Mouse (Mus musculus) heart, embryonic 13.5 days (tissue): Measurements from ENCODE around the gene Mertk. TPM values are rescaled to one million over a fixed set of nuclear protein-coding genes. Genes with fewer than 3 reads are reported as not detected.

Source experiments
- ATAC-seq: fragments of 200-750 bp; cut with Nextera tagmentation; 2 replicates; pipeline ENCODE4 v1.8.0; 2017; ENCODE audit warnings: moderate TSS enrichment; ENCODE audit not compliant: insufficient number of reproducible peaks, low FRiP score, low TSS enrichment; ENCODE audit errors: extremely low read depth
- H3K27ac ChIP-seq: fragments of 300-500 bp; sonication (generic); replicated peaks from 2 replicates; pipeline ENCODE4 v1.5.1; 2015; ENCODE audit warnings: moderate library complexity, mild to moderate bottlenecking, inconsistent platforms
- H3K27me3 ChIP-seq: fragments of 300-500 bp; sonication (generic); replicated peaks from 2 replicates; pipeline ENCODE4 v1.6.1; 2015; ENCODE audit warnings: mild to moderate bottlenecking, inconsistent platforms
- H3K36me3 ChIP-seq: fragments of 300-500 bp; sonication (generic); 2 replicates; pipeline ENCODE4 v1.6.1; 2015; ENCODE audit warnings: mild to moderate bottlenecking, inconsistent platforms
- H3K4me1 ChIP-seq: fragments of 300-500 bp; sonication (generic); 2 replicates; pipeline ENCODE4 v1.6.1; 2015; ENCODE audit warnings: inconsistent platforms
- H3K4me2 ChIP-seq: fragments of 300-500 bp; sonication (generic); 2 replicates; pipeline ENCODE4 v1.6.1; 2015; ENCODE audit warnings: inconsistent platforms, mild to moderate bottlenecking, moderate library complexity
- H3K4me3 ChIP-seq: fragments of 300-500 bp; sonication (generic); 2 replicates; pipeline ENCODE4 v1.5.1; 2015; ENCODE audit warnings: moderate library complexity, mild to moderate bottlenecking, inconsistent platforms
- H3K9ac ChIP-seq: fragments of 300-500 bp; sonication (generic); 2 replicates; pipeline ENCODE4 v1.6.1; 2015; ENCODE audit warnings: inconsistent platforms, mild to moderate bottlenecking, moderate library complexity
- H3K9me3 ChIP-seq: fragments of 300-500 bp; sonication (generic); 2 replicates; pipeline ENCODE4 v1.6.1; 2016; ENCODE audit warnings: inconsistent platforms
- WGBS: fragments of 180-500 bp; shearing (Covaris S2); methylation state at CpG from one replicate; pipeline ENCODE4 v1.1.7; 2015; ENCODE audit warnings: mixed read lengths; 5-methylcytosine and 5-hydroxymethylcytosine counted together
- polyA plus RNA-seq: library from polyadenylated mRNA; unstranded; fragments of >200 nt; fragmentation: Nextera tagmentation; extraction: Ambion mirVana; gene quantifications from 2 replicates; pipeline ENCODE4 v1.2.1, GENCODE M21; 2015

Mertk gene
- polyA plus RNA-seq, 1 experiment from 2014 or later = 4.0 TPM

DNA sequence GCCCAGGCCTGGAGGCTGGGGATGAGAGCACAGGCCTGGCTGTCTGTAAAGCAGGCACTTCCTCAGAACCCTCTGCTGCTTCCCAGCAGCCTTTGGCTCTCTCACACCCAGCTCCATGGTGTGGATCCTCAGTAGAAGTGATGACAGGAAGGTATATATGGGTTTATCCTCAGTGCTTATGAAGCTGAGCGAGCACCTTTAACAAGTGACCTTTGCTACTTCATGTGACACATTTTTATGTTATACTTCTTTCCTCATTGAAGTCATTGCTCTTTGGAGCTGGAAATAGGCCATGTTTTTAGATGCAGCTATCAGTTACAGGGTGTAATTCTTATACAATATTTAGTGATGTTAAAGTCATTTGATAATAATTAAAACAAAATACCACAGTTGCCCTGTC lies 67.0 kb downstream of the Mertk start:
- H3K27me3 ChIP-seq = no peaks in the 10 kb centered on the region
- H3K9me3 ChIP-seq = no peaks in the 10 kb centered on the region
- no peak overlapping the region for H3K4me3 ChIP-seq
- WGBS = 83% methylated on average over 1 of the region's 1 CpGs
- H3K36me3 ChIP-seq = peaks cover 52% of the 10 kb centered on the region
- no peak for ATAC-seq
- no peaks in the 10 kb centered on the region for H3K4me1 ChIP-seq
- no peak overlapping the region for H3K4me2 ChIP-seq
- no peak overlapping the region for H3K27ac ChIP-seq
- H3K9ac ChIP-seq = no peak overlapping the region

DNA sequence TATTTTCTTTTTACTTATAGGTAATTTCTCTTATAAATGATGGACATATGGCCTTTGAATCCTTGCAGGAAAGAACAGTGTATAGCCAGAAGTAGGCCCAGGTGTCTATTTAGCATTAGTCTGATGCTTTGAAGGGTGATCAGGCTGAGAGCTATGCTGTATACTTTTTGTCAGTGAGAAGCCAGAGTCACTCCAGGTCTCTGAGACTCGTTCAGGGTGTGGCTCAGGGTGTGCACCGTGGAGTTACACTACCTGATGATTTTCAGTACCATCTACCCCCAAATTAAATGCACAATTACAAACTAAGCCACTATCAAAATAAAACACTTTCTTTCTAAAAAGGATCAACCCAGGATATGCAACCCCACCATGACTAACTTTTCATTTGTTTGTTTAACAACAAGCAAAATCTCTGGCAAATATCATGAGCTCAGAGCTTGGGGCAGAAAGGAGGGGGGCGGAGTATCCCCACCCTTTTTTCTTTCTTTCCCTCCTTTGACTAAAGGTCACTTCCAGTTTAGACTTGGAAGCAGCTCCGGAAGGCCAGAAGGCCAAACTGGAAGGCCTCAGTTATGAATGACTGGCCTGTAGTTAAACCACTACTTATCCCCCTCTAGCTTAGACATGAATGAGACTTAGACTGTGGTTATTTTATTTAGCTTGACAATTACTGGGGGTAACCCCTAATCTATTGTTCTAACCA lies 69.9 kb downstream of the Mertk start:
- H3K9me3 ChIP-seq = no peaks in the 10 kb centered on the region
- no peak overlapping the region for H3K27ac ChIP-seq
- no peaks in the 10 kb centered on the region for H3K27me3 ChIP-seq
- ATAC-seq = no peak
- H3K4me2 ChIP-seq = no peak overlapping the region
- peaks cover 42% of the 10 kb centered on the region for H3K36me3 ChIP-seq
- no peak overlapping the region for H3K4me3 ChIP-seq
- no peak overlapping the region for H3K9ac ChIP-seq
- 77% methylated on average over 4 of the region's 4 CpGs for WGBS
- no peaks in the 10 kb centered on the region for H3K4me1 ChIP-seq

DNA sequence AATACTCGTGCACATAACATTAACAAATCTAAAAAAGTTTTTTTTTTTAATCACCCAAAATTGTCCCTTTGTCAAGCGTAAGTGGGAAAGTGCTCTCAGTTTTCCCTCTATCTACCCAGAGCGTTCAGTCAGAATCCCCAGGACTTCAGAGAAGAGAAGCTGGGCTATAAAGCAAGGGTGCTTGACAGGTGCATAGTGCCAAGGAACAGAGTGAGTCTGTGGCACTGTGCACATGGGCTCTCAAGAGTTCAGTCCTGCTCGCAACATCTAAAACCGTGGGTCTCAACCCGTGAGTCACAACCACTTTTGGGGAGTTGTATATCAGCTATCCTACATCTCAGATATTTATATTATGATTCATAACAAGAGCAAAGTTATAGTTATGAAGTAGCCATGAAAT lies 71.8 kb downstream of the Mertk start:
- Histone ChIP-seq H3K9ac (no peak overlapping the region), H3K27ac (no peak overlapping the region), H3K4me2 (no peak overlapping the region), H3K9me3 (no peaks in the 10 kb centered on the region), H3K27me3 (no peaks in the 10 kb centered on the region), H3K4me1 (no peaks in the 10 kb centered on the region), H3K4me3 (no peak overlapping the region), H3K36me3 (peaks cover 40% of the 10 kb centered on the region)
- WGBS = 81% methylated on average over 6 of the region's 6 CpGs
- no peak for ATAC-seq

DNA sequence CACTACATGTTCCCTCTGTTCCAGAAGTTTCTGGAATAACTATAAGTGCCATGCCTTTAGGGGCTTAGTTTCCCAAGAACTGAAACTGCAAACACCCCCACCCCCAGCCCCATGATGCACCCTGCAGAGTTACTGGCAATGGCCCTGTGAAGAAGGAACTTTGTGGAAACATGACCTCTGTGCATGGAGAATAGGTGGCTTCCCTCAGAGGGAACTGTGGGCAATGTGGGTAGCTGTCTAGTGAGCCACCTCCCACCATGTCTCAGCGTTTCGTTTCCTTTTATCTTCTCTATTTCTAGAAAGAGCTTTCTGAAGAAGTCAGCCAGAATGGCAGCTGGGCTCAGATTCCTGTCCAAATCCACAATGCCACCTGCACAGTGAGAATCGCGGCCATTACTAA lies 72.3 kb downstream of the Mertk start:
- Histone ChIP-seq H3K36me3 (peaks cover 37% of the 10 kb centered on the region), H3K4me3 (no peak overlapping the region), H3K27ac (no peak overlapping the region), H3K9ac (no peak overlapping the region), H3K4me2 (no peak overlapping the region), H3K9me3 (no peaks in the 10 kb centered on the region), H3K4me1 (no peaks in the 10 kb centered on the region), H3K27me3 (no peaks in the 10 kb centered on the region)
- no peak for ATAC-seq
- WGBS = 77% methylated on average over 4 of the region's 4 CpGs

DNA sequence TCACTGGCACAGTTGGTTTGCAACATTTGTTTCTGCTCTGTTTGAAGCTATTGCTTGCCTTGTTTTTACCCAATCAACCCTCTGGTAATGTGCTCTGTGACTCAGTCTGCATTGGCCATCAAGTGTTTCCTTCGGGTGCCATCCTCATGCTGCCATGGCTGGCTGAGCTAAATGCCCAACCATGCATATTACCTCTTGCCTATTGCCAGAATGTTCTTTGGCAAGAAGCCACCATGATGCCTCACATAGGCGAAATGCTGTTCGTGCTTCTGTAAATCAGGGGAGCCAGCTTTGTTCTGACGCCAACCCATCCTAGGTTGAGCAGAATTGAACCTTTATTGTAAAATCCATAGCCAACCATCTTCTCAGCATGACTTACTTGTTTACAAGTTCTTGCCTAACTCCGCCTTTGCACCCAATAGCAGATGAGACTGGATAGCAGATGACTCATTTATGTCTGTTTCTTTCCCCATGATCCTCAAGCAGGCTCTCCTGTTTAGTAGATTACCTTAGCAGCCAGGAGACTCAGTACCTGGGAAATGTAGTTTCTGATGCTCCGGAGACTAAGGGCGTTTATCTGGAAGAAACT lies 73.1 kb downstream of the Mertk start:
- Histone ChIP-seq H3K27me3 (no peaks in the 10 kb centered on the region), H3K36me3 (peaks cover 37% of the 10 kb centered on the region), H3K27ac (no peak overlapping the region), H3K4me1 (no peaks in the 10 kb centered on the region), H3K9ac (no peak overlapping the region), H3K4me3 (no peak overlapping the region), H3K9me3 (no peaks in the 10 kb centered on the region), H3K4me2 (no peak overlapping the region)
- ATAC-seq = no peak
- WGBS = 84% methylated on average over 7 of the region's 7 CpGs

DNA sequence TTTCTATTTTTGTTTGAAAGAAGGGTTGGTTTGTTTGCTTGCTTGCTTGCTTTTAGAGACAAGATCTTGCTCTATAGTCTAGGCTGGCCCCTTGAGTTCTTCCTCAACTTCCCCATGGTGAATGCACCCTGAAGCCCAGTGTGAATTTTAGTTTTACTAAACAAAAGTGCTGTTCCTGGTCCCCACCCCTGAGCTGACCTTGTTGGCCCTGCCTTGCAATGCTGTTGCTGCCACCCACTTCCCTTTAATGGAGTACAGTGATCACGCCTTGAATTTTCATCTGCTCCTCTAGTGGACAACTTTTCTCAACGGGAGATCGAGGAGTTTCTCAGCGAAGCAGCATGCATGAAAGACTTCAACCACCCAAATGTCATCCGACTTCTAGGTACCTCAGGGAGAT lies 83.5 kb downstream of the Mertk start:
- no peaks in the 10 kb centered on the region for H3K9me3 ChIP-seq
- H3K9ac ChIP-seq = no peak overlapping the region
- peaks cover 35% of the 10 kb centered on the region for H3K36me3 ChIP-seq
- no peak overlapping the region for H3K27ac ChIP-seq
- H3K27me3 ChIP-seq = no peaks in the 10 kb centered on the region
- no peak overlapping the region for H3K4me2 ChIP-seq
- H3K4me1 ChIP-seq = peaks cover 5% of the 10 kb centered on the region; the same call in 1 of the 2 replicates
- 71% methylated on average over 5 of the region's 5 CpGs for WGBS
- H3K4me3 ChIP-seq = no peak overlapping the region
- ATAC-seq = no peak

DNA sequence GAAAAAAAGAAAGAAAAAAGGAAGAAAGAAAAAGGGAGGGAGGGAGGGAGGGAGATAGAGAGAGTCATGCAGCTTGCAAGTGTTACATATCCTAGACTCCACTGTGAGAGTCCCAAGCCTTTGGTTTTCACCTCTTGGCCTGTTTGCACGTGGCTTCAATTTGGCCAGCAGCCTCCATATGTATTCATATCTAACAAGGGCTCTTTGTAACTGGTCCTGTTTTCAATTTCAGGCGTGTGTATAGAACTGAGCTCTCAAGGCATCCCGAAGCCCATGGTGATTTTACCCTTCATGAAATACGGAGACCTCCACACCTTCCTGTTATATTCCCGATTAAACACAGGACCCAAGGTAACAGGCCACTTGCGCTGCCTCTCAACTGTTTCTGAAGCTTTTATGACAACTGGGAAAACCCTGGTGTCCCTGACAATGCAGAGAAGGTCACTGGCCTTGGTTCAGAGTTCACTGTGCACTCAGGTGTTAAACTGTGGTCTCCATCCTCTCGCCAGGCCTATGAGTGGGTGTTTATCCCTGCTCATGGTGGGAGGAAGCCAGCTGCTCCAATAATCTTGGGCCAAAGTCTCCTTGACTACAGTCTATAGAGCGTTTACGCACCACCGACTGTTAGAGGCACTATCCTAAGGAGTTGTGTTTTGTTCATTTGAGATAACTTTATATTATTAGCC lies 85.0 kb downstream of the Mertk start:
- Histone ChIP-seq H3K4me1 (peaks cover 5% of the 10 kb centered on the region; the same call in 1 of the 2 replicates), H3K36me3 (peaks cover 34% of the 10 kb centered on the region), H3K9ac (no peak overlapping the region), H3K4me3 (no peak overlapping the region), H3K27ac (no peak overlapping the region), H3K9me3 (no peaks in the 10 kb centered on the region), H3K4me2 (no peak overlapping the region), H3K27me3 (no peaks in the 10 kb centered on the region)
- no peak for ATAC-seq
- WGBS = 73% methylated on average over 10 of the region's 10 CpGs

DNA sequence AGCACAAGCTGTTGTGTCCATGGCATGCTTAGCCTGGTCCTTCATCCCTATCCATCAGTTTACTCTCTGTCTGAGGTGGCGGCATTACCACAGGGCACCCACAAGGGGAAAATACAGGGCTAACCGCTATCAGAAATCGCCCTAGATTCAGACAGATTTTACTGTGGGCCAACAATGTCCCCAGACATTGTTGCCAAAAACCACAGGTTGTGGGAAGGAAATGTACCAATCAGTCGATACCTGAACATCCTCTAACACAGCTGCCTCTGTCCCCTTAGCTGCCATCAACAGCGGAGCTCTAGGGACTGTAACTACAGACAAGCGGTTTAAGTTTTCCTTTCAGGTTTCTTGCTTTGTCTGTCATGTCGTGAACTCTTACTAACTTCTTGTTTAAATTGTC lies 86.1 kb downstream of the Mertk start:
- Histone ChIP-seq H3K9me3 (no peaks in the 10 kb centered on the region), H3K4me2 (no peak overlapping the region), H3K4me3 (no peak overlapping the region), H3K36me3 (peaks cover 30% of the 10 kb centered on the region), H3K27me3 (no peaks in the 10 kb centered on the region), H3K9ac (no peak overlapping the region), H3K27ac (no peak overlapping the region), H3K4me1 (peaks cover 6% of the 10 kb centered on the region)
- ATAC-seq = no peak
- WGBS = 87% methylated on average over 7 of the region's 7 CpGs

DNA sequence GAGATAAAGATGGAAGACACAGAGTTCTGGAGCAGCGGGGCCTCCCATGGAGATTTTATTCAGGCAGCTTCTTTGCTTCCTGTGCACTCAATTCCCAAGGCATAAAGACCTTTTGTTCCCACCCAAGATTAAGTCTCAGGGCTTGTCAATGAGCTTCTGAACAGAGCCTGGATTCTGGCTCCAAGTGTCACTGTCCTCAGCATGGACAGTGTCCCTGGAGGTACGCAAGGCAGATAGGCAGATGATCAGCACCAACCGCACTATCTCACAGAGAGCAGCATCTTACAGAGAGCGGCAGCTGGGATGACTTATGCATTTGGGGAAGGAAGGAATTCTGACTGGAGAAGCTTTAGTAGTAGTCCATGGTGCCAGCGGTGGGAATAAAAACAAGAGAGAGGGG lies 87.6 kb downstream of the Mertk start:
- H3K4me3 ChIP-seq = no peak overlapping the region
- no peak for ATAC-seq
- WGBS = 66% methylated on average over 5 of the region's 5 CpGs

DNA sequence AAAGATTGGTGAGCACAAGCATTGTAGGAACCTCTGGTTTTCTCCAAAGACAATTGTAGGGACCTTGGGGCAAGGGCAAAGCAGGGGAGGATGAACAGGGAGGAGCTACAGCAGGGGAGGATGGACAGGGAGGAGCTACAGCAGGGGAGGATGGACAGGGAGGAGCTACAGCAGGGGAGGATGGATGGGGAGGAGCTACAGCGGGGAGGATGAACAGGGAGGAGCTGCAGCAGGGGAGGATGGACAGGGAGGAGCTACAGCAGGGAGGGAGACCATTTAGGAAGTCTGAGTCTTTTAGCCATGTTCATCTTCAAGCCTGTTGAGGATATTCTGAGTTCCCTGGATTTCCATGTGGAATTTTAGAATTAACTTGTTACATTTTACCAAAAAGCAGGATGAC lies 88.0 kb downstream of the Mertk start:
- Histone ChIP-seq H3K9me3 (no peaks in the 10 kb centered on the region), H3K27ac (no peak overlapping the region), H3K36me3 (peaks cover 18% of the 10 kb centered on the region), H3K4me1 (peaks cover 21% of the 10 kb centered on the region), H3K4me3 (no peak overlapping the region), H3K4me2 (no peak overlapping the region), H3K9ac (no peak overlapping the region), H3K27me3 (no peaks in the 10 kb centered on the region)
- 50% methylated on average over 1 of the region's 1 CpGs for WGBS
- ATAC-seq = no peak

More for the DNA sequence above, 87.6 kb downstream of the Mertk start:
- Histone ChIP-seq H3K9me3 (no peaks in the 10 kb centered on the region), H3K4me1 (peaks cover 21% of the 10 kb centered on the region), H3K9ac (no peak overlapping the region), H3K27me3 (no peaks in the 10 kb centered on the region), H3K36me3 (peaks cover 18% of the 10 kb centered on the region), H3K4me2 (no peak overlapping the region), H3K27ac (no peak overlapping the region)

DNA sequence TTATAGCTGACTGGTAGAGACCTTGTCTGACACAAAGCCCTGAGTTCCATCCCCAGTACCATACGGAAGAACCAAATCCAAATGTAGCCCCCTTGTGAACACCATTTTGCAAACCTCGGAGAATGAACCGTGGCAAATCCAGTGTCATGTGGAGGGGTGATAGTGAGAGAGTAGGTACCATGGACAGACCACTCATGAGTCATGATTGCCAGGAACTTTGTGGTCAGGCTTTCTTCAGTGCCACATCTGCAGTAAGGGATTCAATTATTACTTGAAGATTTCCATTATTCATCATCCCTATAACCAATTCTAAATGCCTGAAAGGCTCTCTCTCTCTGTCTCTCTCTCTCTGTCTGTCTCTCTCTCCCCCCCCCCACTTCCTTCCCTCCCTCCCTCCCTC lies 89.0 kb downstream of the Mertk start:
- ATAC-seq = no peak
- 81% methylated on average over 3 of the region's 3 CpGs for WGBS

More for the DNA sequence above, 89.0 kb downstream of the Mertk start:
- Histone ChIP-seq H3K9ac (no peak overlapping the region), H3K27ac (no peak overlapping the region), H3K9me3 (no peaks in the 10 kb centered on the region), H3K4me3 (no peak overlapping the region), H3K4me2 (no peak overlapping the region), H3K36me3 (peaks cover 21% of the 10 kb centered on the region), H3K27me3 (no peaks in the 10 kb centered on the region), H3K4me1 (peaks cover 16% of the 10 kb centered on the region)
